Mouse (Mus musculus): ENCODE measurements around the gene Crnkl1. TPM values are rescaled to one million over a fixed set of nuclear protein-coding genes. Genes with fewer than 3 reads are reported as not detected.
"Not testable (repeated sequence)": the region's sequence is repeated elsewhere in the genome, so short reads cannot be mapped to it uniquely, and the experiment has no call there.

Crnkl1 gene
- total RNA-seq, 2 experiments from 2014 or later, result 13.3 to 14.2 TPM

DNA sequence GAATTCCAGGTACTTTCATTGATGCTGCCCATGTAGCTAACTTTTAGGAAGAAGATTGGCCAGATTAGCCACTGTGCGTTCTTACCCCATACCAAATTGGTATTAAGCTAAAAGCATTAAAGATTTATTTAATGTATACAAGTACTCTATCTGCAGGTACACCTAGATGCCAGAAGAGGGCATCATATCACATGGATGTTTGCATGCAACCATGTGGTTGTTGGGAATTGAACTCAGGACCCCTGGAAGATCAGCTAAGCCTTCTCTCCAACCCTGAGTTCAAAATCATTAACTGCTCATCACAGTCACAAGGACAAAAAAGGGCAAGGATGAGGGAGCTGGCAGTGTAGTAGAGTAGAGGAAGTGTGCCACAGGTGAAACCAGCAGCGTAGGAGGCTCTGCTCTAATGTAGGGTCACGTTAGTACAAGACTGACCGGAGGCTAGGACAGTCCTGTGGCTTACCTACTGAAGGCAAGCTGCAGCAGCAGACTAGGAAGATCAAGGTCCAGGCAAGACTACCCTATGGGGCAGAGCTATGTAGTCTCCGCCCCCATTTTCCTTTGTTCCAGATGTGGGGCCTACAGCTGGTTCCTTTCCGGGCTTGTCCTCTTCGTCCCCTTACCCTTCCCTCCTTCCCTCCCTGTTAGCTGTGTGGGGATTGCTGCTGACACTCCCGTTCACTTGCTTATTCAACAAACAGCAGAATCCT lies 13.7 kb downstream of the Crnkl1 start:
- no peak for DNase-seq

GRCm38 (mm10) chr2:145905884-145906283 lies 28.9 kb downstream of the Crnkl1 start:
- DNase-seq, result not testable (repeated sequence)

- DNase-seq, result no peak
Measured at GRCm38 (mm10) chr2:145905156-145905555, 29.7 kb downstream of the Crnkl1 start.

DNA sequence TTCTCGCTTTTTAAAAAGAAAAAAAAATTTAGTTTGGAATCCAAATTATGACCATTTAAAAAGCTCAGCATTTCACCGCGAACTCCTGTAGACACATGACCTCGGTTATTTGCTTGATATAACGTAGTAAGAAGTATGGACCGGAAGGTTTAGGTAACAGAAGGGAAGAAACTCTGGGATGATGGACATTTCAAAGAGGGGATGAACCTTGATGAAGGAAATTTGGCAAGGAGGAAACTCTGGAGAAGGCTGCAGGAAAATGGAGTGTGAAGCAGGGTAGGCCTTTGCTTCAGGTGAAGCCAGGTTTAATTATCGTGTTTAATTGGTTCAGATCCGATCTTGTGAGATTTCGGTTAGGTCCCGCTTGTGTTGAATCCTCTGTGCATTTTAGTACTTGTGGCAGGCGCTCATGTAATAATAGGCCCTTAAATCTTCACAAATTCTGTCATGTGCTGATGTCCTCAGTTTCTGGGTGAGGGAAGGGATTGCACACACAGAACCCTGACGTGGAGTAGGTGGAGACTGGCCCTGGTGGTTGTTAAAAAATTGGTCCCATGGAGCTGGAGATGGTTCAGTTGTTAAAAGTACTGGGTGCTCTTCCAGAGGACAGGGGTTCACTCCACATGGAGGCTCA lies 30.7 kb downstream of the Crnkl1 start:
- DNase-seq, result no peak

GRCm38 (mm10) chr2:145903061-145903901 lies 31.5 kb downstream of the Crnkl1 start:
- peak; percentile 86 for DNase-seq

DNA sequence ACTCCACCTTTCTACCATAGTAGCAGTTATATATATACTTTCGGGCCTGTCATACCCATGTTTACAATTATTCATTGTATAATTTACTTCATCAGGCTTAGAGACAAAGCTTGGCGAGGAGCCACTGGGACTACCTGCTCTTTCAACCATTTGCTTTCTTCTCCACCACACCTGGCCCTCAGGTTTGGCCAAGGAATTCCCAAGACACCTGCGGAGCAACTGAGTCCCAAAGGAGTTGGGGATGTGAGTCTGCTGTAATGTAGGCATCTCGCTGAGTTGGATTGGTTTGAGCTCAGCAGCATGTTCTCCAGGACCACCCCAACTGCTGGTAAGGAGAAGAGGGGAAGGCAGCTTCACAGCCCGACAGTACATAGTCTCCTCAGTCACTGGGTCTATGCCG lies 33.0 kb downstream of the Crnkl1 start, which contains the start of gene Naa20:
Naa20 (plus strand) TSS at position 239 of the 400 bp plus-strand sequence.
- DNase-seq, result no peak

- not testable (repeated sequence) for DNase-seq
Measured at GRCm38 (mm10) chr2:145900318-145900717, 34.5 kb downstream of the Crnkl1 start.

GRCm38 (mm10) chr2:145898106-145898505 lies 36.7 kb downstream of the Crnkl1 start:
- no peak for DNase-seq

DNA sequence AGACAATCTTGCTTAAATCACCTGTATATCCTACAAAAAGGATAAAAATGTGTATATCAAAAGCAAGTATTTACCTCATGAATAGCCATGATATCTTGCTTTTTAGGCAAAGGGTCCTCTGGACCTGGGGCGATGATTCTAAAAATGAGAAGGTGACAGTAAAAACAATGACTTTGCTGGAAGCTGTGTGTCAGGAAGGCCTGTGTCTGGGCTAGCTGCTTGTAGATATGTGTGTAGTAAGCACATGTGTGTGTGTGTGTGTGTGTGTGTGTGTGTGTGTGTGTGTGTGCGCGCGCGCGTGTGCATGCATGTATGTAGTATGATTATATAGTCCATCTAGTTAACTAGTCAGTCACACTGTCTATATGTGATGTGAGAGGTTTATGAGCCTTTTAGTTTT lies 41.1 kb downstream of the Crnkl1 start:
- DNase-seq, result no peak

DNA sequence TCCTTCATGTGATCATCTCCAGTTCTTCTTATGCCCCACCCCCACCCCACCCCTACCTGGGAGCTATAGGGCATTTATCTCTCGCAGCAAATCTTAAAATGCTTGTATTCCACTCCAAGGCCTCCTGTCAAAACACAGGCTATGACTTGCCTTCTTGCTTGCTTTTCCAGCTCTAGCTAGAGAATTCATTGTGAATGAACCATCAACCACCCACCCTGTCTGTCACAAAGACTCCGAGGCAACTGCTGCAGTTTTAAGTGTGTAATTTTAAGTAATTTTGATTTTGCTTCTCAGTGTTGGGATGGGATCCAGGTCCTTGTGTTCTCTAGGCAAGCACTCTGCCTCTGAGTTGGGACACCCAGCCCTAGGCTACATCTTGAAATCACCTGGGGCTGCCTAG lies 44.2 kb downstream of the Crnkl1 start:
- no peak for DNase-seq

DNA sequence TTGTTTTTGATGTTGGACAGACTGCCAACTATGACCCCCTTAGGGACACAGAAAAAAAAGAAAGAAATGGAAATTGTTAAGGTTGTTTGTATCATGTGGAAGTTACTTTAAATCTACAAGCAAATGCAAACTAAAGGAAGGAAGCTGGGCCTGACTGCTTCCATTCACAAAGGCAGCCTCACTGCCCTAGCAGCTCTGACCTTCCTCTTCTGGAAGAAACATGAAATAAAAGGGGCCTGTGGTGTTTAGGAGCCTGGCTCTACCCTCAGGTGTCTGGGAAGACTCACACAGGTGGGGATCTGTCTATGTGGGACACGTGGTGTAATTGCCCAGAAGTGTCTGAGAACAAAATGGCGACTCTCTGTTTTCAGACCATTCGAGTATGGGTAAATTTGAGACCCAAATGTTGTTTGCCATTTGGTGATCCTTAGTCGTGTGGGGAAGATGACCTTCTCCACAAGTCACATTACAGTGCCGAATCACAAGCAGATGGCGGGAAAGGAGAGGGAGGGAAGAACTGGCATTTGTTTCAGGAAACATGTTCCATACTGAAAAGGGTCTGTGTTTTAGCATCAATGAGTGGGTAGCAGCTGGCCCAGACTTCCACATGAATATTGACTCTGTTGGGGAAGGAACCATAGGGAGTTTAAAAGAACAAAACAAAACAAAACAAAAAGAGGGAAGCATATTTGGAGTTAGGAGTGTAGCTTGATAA lies 45.9 kb downstream of the Crnkl1 start:
- DNase-seq, result no peak

DNA sequence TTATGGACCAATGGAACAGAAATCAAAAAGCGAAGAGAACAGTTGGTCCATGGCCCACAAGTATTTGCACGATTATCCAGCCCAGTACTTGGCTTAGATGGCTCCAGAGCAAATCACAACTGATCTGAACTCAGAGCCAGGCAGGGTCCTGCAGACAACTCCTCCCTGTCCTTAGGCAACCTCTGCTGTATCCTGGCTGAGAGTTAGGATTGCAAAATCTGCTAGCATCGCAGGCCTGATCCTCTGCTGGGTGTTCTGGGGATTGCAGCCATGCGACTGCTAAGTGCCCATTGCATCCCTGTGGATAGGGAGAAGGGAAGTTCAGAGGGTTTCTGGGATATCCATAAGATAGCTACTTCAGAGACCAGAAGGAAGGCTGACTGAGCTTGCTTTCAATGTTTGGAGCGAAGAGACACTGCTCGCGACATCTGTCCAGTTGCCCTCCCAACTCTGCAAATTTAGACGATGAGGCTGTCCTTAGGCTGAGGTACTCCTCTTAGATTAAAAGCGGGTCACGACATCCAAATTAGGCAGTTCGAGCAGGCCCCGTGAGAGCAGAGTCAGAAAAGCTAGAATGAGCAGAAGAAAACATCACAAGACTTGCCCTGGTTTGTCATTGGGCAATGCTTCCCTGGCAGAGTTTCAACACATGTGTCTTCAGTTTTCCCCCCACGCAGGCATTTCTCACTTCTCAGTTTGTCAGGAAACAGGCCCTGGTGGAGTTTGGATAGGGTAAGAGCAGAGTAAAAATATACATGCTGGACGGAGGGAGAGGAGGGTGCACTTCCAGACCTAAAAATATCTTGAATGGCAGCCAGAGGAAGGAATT lies 46.7 kb downstream of the Crnkl1 start:
- peak; percentile 78 for DNase-seq

GRCm38 (mm10) chr2:145884913-145885785 lies 49.7 kb downstream of the Crnkl1 start:
- peak; percentile 79 for DNase-seq

DNA sequence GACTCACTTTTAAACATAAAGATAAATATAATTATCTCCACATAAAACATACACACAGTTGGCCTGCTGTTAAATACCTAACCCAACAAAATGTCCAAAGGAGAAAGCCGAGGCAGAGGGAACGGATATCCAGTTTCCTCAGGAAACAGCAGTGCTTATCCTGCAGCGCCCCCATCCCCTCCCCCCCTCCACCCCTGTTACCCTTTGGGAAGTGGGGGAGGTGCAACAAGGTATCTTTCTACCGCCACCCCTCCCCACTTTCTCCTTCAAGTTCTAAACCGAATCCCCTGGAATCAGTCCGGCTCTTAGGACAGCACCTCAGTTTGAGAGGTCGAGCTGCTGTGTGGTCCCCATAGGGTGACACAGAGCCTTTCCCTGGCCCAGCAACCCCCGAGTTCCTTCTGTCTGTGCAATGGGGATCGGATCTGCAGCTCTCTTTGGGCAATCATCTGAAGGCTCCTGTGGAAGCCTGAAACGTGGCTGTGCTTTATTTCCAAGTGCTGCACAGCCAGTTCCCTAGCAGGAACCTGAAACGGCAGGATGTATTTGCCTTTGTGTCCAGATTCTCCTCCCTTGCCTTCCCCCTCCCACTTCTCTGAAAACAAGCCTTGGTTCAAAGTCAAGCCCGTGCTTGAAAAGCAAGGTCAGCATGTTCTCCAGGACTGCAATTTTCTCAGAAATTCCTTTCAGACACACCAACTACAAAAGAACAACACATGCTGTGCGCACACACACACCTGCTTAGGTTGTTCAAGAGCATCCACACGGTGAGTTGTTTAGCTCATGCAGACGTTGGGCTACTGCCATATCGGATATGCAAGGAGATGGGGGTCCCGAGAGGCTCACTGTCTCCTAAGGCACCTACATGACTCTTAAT lies 50.5 kb downstream of the Crnkl1 start:
- peak; percentile 29 for DNase-seq

DNA sequence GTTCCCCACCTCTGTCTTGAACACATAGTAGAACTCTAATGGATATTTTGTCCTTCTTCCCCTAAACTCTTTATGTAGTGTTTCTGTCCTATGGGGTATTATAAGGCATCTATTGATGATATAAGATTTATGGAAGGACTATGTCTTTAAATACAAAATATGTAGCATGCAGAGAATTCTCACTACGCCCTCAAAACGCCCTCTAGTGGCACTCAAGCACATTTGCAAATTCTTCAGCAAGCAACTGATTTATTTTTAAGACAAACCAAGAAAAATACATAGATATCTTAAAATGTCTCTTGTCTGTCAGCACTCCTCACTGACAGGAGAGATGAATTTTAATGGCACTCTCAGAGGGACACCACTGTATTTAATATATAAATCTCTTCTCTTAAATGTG lies 52.4 kb downstream of the Crnkl1 start:
- no peak for DNase-seq

DNA sequence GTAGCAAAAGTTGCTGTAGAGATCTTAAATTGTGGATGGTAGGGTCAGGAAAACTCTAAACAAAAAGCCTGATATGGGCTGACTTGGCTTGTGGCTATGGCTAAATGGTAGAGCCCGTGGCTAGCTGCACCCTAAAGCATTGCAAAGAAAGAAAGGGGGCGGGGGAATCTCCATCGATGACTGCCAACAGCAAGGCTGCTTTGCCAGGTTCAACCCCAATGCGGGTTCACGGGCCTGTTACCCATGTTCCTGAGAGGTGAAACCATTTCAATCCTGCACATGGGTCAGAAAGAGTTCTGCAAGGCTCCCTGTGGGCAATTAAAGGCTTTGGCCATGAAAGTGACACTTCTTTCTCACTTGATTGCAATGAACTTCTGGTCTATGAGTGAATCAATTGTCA lies 52.9 kb downstream of the Crnkl1 start:
- DNase-seq, result no peak

DNA sequence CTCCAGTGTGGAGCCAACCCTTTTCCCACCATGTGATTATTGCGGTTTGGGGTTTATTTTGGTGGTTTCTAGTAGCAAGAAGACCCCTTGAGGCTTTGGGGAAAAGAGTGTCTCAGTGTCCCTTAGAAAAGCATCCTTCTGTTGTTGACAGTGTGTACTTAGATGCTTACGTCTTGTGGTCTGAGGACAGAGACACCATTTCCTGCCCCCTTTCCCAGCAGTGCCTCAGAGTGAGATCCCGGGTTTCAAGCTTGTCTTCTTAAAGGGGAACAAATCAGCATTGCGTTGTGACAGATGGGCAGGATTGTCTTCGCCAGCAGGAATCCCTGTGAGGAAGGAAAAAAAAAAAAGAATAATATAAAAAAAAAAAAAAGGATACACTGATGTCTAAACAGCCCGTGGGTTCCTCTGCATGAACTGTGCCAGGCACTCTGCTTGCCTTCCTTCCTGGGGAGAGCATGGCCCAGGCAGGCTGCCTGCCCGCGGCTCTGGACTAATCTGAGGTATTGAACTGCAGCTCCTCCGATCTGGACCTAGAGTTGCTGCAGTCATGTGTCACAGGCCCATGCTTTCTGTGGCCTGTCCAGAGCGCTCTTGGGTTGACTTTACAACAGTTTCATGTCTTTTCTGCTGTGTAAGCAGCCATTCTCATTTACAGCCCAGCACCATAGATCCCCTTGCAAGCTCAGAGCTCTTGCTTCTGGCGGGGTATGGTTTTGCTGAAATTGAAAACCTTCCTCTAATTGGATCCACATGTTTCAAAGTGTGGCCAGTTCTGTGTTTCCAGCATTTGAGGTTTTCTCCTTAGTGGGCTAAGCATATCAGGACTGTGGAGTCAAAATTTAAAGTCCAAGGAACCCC lies 53.7 kb downstream of the Crnkl1 start:
- DNase-seq, result peak; percentile 39

DNA sequence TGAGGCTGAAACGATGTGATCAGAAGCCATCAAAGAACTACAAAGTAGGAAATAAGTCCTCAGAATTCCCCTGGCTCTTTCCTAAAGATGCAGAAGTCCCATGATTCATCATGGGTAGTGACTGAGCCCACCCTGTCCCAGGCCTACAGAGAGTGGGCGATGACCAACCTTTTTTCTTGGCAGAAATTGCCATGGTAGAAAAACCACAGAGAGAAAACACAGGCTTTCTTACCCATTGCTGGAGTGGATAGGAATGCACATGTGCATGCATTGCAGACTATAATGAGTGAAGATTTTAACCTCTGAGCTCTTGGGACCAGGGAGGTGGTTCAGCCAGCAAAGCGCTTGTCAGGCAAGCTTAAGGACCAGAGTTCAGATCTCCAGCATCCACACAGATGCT lies 57.6 kb downstream of the Crnkl1 start:
- DNase-seq, result no peak
